Mouse (Mus musculus) yolk sac, embryonic 10.5 days (tissue): ENCODE data around the gene Vezf1.

Source experiments
- DNase-seq: peaks from one replicate; pipeline ENCODE4 v3.0.0-alpha.2; 2017; ENCODE audit warnings: low spot score

Gene Vezf1

DNA sequence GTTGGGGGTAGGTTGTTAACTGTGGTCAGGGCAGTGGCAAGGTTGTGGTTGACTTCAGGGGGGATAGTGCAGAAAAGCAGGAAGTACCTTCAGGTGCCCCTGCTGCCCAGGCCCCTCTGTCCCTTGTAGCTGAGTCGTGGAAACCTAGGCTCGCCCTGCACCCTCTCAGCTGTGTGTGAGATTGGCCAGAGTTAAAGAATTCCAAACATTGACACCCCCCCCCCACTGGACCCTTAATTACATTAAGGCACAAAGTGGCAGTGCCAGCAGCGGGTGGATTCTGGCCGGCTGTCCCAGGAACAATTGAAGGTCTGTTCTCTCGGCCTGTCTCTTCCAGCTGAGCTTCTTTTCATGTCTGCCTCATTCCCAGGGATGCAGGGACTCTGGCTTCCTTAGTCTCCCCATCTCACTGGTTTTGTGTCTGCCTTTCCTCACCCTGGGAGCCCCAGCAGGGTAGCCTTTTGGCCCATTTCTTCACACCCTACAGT is 58.3 kb downstream of the Vezf1 start:
- DNase-seq = no peak

- DNase-seq = no peak
These were observed 60.4 kb downstream of the Vezf1 start for GRCm38 (mm10) chr11:88128461-88128860.

GRCm38 (mm10) chr11:88129281-88129680 is 61.2 kb downstream of the Vezf1 start:
- DNase-seq = no peak

- DNase-seq = no peak
These were observed 61.9 kb downstream of the Vezf1 start for GRCm38 (mm10) chr11:88129935-88130334.

GRCm38 (mm10) chr11:88131847-88132246 is 63.8 kb downstream of the Vezf1 start:
- DNase-seq = peak; percentile 47
